Mouse (Mus musculus): ENCODE measurements around the gene Cabs1.

Cabs1 gene

GRCm38 (mm10) chr5:87979139-87979538, at the start of gene Cabs1:
Gene Cabs1, plus strand, starts transcription at chr5:87979439.
- no peak for DNase-seq (ENCODE audit: low spot score in 2 of 2)

- no peak for DNase-seq (ENCODE audit: low spot score in 2 of 2)
These were observed 47.6 kb upstream of the Cabs1 start for GRCm38 (mm10) chr5:87931603-87932002.

GRCm38 (mm10) chr5:87940752-87941151, 38.5 kb upstream of the Cabs1 start:
- DNase-seq (ENCODE audit: low spot score in 2 of 2) = no peak

GRCm38 (mm10) chr5:87942515-87942914, 36.7 kb upstream of the Cabs1 start:
- no peak for DNase-seq (ENCODE audit: low spot score in 2 of 2)

- DNase-seq (ENCODE audit: low spot score in 2 of 2) = no peak
These were observed 27.4 kb upstream of the Cabs1 start for GRCm38 (mm10) chr5:87951836-87952235.

- no peak for DNase-seq (ENCODE audit: low spot score in 2 of 2)
These were observed 10.0 kb upstream of the Cabs1 start, which contains the start of the genes 2310003L06Rik and Gm28434 for GRCm38 (mm10) chr5:87969201-87969600. Gene 2310003L06Rik, plus strand, starts transcription at chr5:87969459. Gene Gm28434, plus strand, starts transcription at chr5:87969517.

GRCm38 (mm10) chr5:87982468-87983214, 3.4 kb downstream of the Cabs1 start:
- no peak for DNase-seq (ENCODE audit: low spot score in 2 of 2)

GRCm38 (mm10) chr5:88002249-88002648, 23.0 kb downstream of the Cabs1 start, which contains the start of gene Smr3a:
Gene Smr3a, plus strand, starts transcription at chr5:88002549.
- no peak for DNase-seq (ENCODE audit: low spot score in 2 of 2)

- DNase-seq (ENCODE audit: low spot score in 2 of 2) = no peak
These were observed 26.0 kb downstream of the Cabs1 start for GRCm38 (mm10) chr5:88005241-88005640.

Measured in spleen, postnatal 4 days (tissue).